Mouse (Mus musculus): ENCODE measurements around the gene Dok5. TPM values are rescaled to one million over a fixed set of nuclear protein-coding genes. Genes with fewer than 3 reads are reported as not detected.

Gene Dok5
- polyA plus RNA-seq, 1 experiment from 2014 or later, result 0.78 TPM

DNA sequence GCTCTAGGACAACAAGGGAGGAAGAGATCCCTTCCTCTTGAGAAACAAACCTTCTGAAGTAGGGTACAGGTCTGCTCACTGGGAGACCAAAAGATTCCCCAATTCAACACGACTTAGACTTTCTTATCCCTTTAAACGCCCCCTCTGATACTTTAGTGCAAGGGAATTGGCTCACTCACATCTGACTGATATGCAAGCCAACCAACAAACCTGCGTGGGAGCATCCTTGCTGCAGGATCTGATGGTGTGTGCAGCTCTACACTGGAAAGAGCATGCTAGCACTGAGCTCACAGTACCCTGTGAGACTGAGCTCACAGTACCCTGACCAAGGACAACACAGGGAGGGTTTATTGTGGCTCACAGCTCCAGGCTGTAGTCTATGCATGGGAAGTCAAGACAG lies 139.9 kb downstream of the Dok5 start:
- Histone ChIP-seq H3K9me3 (ENCODE audit: control insufficient read depth, low read length) (no peaks in the 10 kb centered on the region), H3K27ac (replicated peaks) (no peak overlapping the region), H3K36me3 (ENCODE audit: control insufficient read depth, insufficient read depth, low read length) (no peaks in the 10 kb centered on the region), H3K4me1 (replicated peaks; ENCODE audit: control insufficient read depth, insufficient read depth) (no peaks in the 10 kb centered on the region), H3K4me2 (replicated peaks; ENCODE audit: low read depth) (no peak overlapping the region), H3K4me3 (ENCODE audit: low read depth, low read length) (no peak overlapping the region), H3K9ac (ENCODE audit: low read length) (no peak overlapping the region), H3K27me3 (ENCODE audit: control insufficient read depth, insufficient read depth, low read length) (no peaks in the 10 kb centered on the region)
- no peak for DNase-seq (ENCODE audit: low spot score)
- TF ChIP-seq CTCF (IDR thresholded peaks at IDR 0.05; ENCODE audit: low read depth), result no peak
- TF ChIP-seq EP300 (optimal IDR thresholded peaks at IDR 0.05), result no peak
- WGBS, result 84% methylated on average over 3 of the region's 3 CpGs
- ATAC-seq (ENCODE audit: low FRiP score, low TSS enrichment), result no peak

DNA sequence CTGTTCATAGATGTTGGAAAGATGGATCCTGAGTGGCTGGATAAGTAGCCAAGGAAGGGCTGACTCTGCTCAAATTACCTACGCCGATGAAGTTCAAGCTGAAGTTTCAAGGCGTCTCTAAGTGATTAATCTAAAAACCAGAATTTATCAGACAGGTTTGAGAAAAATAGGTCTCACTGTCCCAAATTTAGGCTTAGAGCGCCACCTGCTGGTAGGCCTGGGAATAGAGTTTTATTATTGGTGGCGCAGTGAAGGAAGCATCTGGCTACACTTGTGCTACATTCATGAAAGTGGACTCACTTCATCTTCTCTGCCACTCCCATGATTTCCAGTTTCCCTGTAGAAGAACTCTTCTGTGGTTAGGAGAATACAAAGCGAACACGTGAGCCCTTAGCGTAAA lies 141.8 kb downstream of the Dok5 start:
- no peaks in the 10 kb centered on the region for H3K4me1 ChIP-seq (replicated peaks; ENCODE audit: control insufficient read depth, insufficient read depth)
- no peak overlapping the region for H3K4me3 ChIP-seq (ENCODE audit: low read depth, low read length)
- no peak overlapping the region for H3K9ac ChIP-seq (ENCODE audit: low read length)
- TF ChIP-seq CTCF (IDR thresholded peaks at IDR 0.05; ENCODE audit: low read depth) (peak; percentile 96), EP300 (optimal IDR thresholded peaks at IDR 0.05) (no peak)
- ATAC-seq (ENCODE audit: low FRiP score, low TSS enrichment), result no peak
- no peak overlapping the region for H3K4me2 ChIP-seq (replicated peaks; ENCODE audit: low read depth)
- H3K27me3 ChIP-seq (ENCODE audit: control insufficient read depth, insufficient read depth, low read length), result no peaks in the 10 kb centered on the region
- H3K27ac ChIP-seq (replicated peaks), result no peak overlapping the region
- DNase-seq (ENCODE audit: low spot score), result peak; percentile 81
- 10% methylated on average over 8 of the region's 8 CpGs for WGBS
- H3K36me3 ChIP-seq (ENCODE audit: control insufficient read depth, insufficient read depth, low read length), result no peaks in the 10 kb centered on the region
- no peaks in the 10 kb centered on the region for H3K9me3 ChIP-seq (ENCODE audit: control insufficient read depth, low read length)

GRCm38 (mm10) chr2:170877515-170877914 lies 145.9 kb downstream of the Dok5 start:
- Histone ChIP-seq H3K27ac (replicated peaks) (no peak overlapping the region), H3K9ac (ENCODE audit: low read length) (no peak overlapping the region), H3K9me3 (ENCODE audit: control insufficient read depth, low read length) (no peaks in the 10 kb centered on the region), H3K27me3 (ENCODE audit: control insufficient read depth, insufficient read depth, low read length) (no peaks in the 10 kb centered on the region), H3K4me2 (replicated peaks; ENCODE audit: low read depth) (no peak overlapping the region), H3K4me3 (ENCODE audit: low read depth, low read length) (no peak overlapping the region), H3K36me3 (ENCODE audit: control insufficient read depth, insufficient read depth, low read length) (no peaks in the 10 kb centered on the region), H3K4me1 (replicated peaks; ENCODE audit: control insufficient read depth, insufficient read depth) (no peaks in the 10 kb centered on the region)
- ATAC-seq (ENCODE audit: low FRiP score, low TSS enrichment) (peak; percentile 90), DNase-seq (ENCODE audit: low spot score) (peak; percentile 93)
- peak; percentile 95 for TF ChIP-seq CTCF (IDR thresholded peaks at IDR 0.05; ENCODE audit: low read depth)
- no peak for TF ChIP-seq EP300 (optimal IDR thresholded peaks at IDR 0.05)
- WGBS, result 0% methylated on average over 4 of the region's 4 CpGs

DNA sequence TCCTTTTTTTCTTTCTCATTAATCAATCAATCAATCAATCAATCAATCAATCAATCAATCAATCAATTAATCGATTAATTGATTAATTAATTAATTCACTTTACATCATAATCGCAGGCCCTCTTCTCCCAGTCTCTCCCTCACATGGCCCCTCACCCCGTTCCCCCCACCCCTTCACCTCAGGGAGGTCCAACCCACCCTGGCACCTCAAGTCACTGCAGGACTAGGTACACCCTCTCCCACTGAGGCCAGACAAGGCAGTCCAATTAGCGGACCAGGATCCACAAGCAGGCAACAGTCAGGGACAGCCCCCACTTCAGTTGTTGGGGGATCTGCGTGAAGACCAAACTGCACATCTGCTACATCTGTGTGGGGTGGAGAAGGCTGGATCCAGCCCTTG lies 146.3 kb downstream of the Dok5 start:
- ATAC-seq (ENCODE audit: low FRiP score, low TSS enrichment) (no peak), DNase-seq (ENCODE audit: low spot score) (no peak)
- no peak overlapping the region for H3K9ac ChIP-seq (ENCODE audit: low read length)
- H3K4me1 ChIP-seq (replicated peaks; ENCODE audit: control insufficient read depth, insufficient read depth), result no peaks in the 10 kb centered on the region
- TF ChIP-seq EP300 (optimal IDR thresholded peaks at IDR 0.05), result no peak
- no peak for TF ChIP-seq CTCF (IDR thresholded peaks at IDR 0.05; ENCODE audit: low read depth)
- H3K9me3 ChIP-seq (ENCODE audit: control insufficient read depth, low read length), result no peaks in the 10 kb centered on the region
- no peak overlapping the region for H3K4me2 ChIP-seq (replicated peaks; ENCODE audit: low read depth)
- no peak overlapping the region for H3K4me3 ChIP-seq (ENCODE audit: low read depth, low read length)
- H3K27me3 ChIP-seq (ENCODE audit: control insufficient read depth, insufficient read depth, low read length), result no peaks in the 10 kb centered on the region
- WGBS, result 56% methylated on average over 5 of the region's 5 CpGs
- no peak overlapping the region for H3K27ac ChIP-seq (replicated peaks)
- H3K36me3 ChIP-seq (ENCODE audit: control insufficient read depth, insufficient read depth, low read length), result no peaks in the 10 kb centered on the region

DNA sequence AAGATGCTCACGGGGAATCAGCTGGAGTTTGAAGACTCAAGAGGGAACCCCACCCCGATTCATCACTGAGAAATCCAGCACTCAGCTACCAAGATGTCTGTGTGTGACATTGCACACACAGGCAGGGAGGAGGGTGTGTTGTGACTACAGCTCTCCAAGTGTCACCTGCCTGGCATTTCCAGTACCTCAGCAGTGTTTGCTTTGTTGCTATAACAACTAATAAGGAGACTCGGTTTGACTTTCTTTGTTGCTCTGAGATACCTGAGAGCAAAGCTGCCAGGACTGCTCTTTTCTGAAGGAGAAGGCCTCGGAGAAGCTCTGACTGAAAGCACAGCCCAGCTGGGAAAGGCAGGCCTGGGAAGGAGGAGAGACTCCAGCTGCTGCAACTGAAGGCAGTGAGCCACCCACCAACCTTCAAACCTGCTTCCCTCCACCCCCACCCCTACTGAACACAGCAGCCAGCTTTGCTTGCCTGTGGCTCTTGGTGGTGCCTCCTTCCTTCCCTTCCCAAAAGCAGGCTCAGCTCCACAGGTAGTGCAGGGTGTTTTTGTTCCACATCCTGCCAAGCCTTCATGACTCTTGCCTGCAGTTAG lies 152.7 kb downstream of the Dok5 start:
- TF ChIP-seq CTCF (IDR thresholded peaks at IDR 0.05; ENCODE audit: low read depth), result no peak
- TF ChIP-seq EP300 (optimal IDR thresholded peaks at IDR 0.05), result no peak
- ATAC-seq (ENCODE audit: low FRiP score, low TSS enrichment), result no peak
- Histone ChIP-seq H3K36me3 (ENCODE audit: control insufficient read depth, insufficient read depth, low read length) (no peaks in the 10 kb centered on the region), H3K4me2 (replicated peaks; ENCODE audit: low read depth) (no peak overlapping the region), H3K4me1 (replicated peaks; ENCODE audit: control insufficient read depth, insufficient read depth) (no peaks in the 10 kb centered on the region), H3K9me3 (ENCODE audit: control insufficient read depth, low read length) (no peaks in the 10 kb centered on the region), H3K27ac (replicated peaks) (no peak overlapping the region), H3K4me3 (ENCODE audit: low read depth, low read length) (no peak overlapping the region), H3K27me3 (ENCODE audit: control insufficient read depth, insufficient read depth, low read length) (no peaks in the 10 kb centered on the region), H3K9ac (ENCODE audit: low read length) (no peak overlapping the region)
- 32% methylated on average over 4 of the region's 4 CpGs for WGBS
- no peak for DNase-seq (ENCODE audit: low spot score)

- no peaks in the 10 kb centered on the region for H3K4me1 ChIP-seq (replicated peaks; ENCODE audit: control insufficient read depth, insufficient read depth)
- no peaks in the 10 kb centered on the region for H3K27me3 ChIP-seq (ENCODE audit: control insufficient read depth, insufficient read depth, low read length)
- H3K9me3 ChIP-seq (ENCODE audit: control insufficient read depth, low read length), result no peaks in the 10 kb centered on the region
- ATAC-seq (ENCODE audit: low FRiP score, low TSS enrichment) (no peak), DNase-seq (ENCODE audit: low spot score) (peak; percentile 14)
- H3K36me3 ChIP-seq (ENCODE audit: control insufficient read depth, insufficient read depth, low read length), result no peaks in the 10 kb centered on the region
- TF ChIP-seq CTCF (IDR thresholded peaks at IDR 0.05; ENCODE audit: low read depth) (no peak), EP300 (optimal IDR thresholded peaks at IDR 0.05) (no peak)
- H3K4me3 ChIP-seq (ENCODE audit: low read depth, low read length), result no peak overlapping the region
- WGBS, result 50% methylated on average over 9 of the region's 9 CpGs
- no peak overlapping the region for H3K9ac ChIP-seq (ENCODE audit: low read length)
- no peak overlapping the region for H3K27ac ChIP-seq (replicated peaks)
- H3K4me2 ChIP-seq (replicated peaks; ENCODE audit: low read depth), result no peak overlapping the region
These were observed 156.4 kb downstream of the Dok5 start for GRCm38 (mm10) chr2:170887984-170888383.
